Mouse (Mus musculus) liver, embryonic 14.5 days (tissue): ENCODE results near the gene Mon1a. TPM values are rescaled to one million over a fixed set of nuclear protein-coding genes. Genes with fewer than 3 reads are reported as not detected.

Source experiments
- ATAC-seq: fragments of 200-750 bp; cut with Nextera tagmentation; 2 replicates; pipeline ENCODE4 v1.8.0; 2017; ENCODE audit warnings: moderate number of reproducible peaks, mild to moderate bottlenecking, moderate library complexity; ENCODE audit not compliant: insufficient read depth
- DNase-seq, 3 experiments: peaks; one replicate each; pipeline ENCODE4 v3.0.0-alpha.2; 2012 to 2013; ENCODE audit warnings: low read depth in 3 of 3, low spot score in 3 of 3
- H3K27ac ChIP-seq: fragments of 300-500 bp; sonication (generic); 2 replicates; pipeline ENCODE4 v1.5.1; 2014; ENCODE audit warnings: moderate library complexity, mild to moderate bottlenecking, control low read depth, inconsistent platforms
- H3K27me3 ChIP-seq: fragments of 300-500 bp; sonication (generic); 2 replicates; pipeline ENCODE4 v1.6.1; 2014; ENCODE audit warnings: mild to moderate bottlenecking, low read length, moderate library complexity; ENCODE audit not compliant: control insufficient read depth, insufficient read depth
- H3K36me3 ChIP-seq: fragments of 300-500 bp; sonication (generic); replicated peaks from 2 replicates; pipeline ENCODE4 v1.6.1; 2014; ENCODE audit warnings: low read depth; ENCODE audit not compliant: control insufficient read depth, insufficient read depth
- H3K4me1 ChIP-seq, 2 experiments: fragments of 200-500 bp in 1 of 2; fragments of 300-500 bp in 1 of 2; sonication (generic) in 1 of 2; replicated peaks; 2 replicates each; pipeline ENCODE4 v1.6.1; 2012 to 2014; ENCODE audit warnings: antibody characterized with exemption in 1 of 2, inconsistent platforms in 1 of 2, low read length in 1 of 2; ENCODE audit not compliant: control insufficient read depth in 2 of 2, insufficient read depth in 2 of 2
- H3K4me2 ChIP-seq: fragments of 300-500 bp; sonication (generic); 2 replicates; pipeline ENCODE4 v1.6.1; 2014; ENCODE audit warnings: low read depth, mild to moderate bottlenecking, control low read depth, moderate library complexity
- H3K4me3 ChIP-seq, 2 experiments: fragments of 200-500 bp in 1 of 2; fragments of 300-500 bp in 1 of 2; sonication (generic) in 1 of 2; 2 replicates each; pipeline ENCODE4 v1.5.1; 2012 to 2014; ENCODE audit warnings: low read depth in 2 of 2, low read length in 2 of 2, mild to moderate bottlenecking in 2 of 2, control low read depth in 1 of 2, inconsistent platforms in 1 of 2, moderate library complexity in 1 of 2; ENCODE audit not compliant: insufficient read depth in 1 of 2
- H3K9ac ChIP-seq: fragments of 300-500 bp; sonication (generic); replicated peaks from 2 replicates; pipeline ENCODE4 v1.6.1; 2014; ENCODE audit warnings: mild to moderate bottlenecking, control low read depth, moderate library complexity
- H3K9me3 ChIP-seq: fragments of 300-500 bp; sonication (generic); 2 replicates; pipeline ENCODE4 v1.6.1; 2016; ENCODE audit warnings: low read length, mixed read lengths; ENCODE audit not compliant: control insufficient read depth
- CTCF ChIP-seq: IDR thresholded peaks from 2 replicates; pipeline ENCODE4 v1.5.1; 2016; ENCODE audit warnings: antibody characterized with exemption, low read depth, control low read depth
- EP300 ChIP-seq: IDR thresholded peaks from 2 replicates; pipeline ENCODE4 v1.6.1; 2016; ENCODE audit warnings: antibody characterized with exemption, low read depth
- WGBS: fragments of 180-500 bp; shearing (Covaris S2); extraction: QIAGEN DNeasy Blood & Tissue Kit; methylation state at CpG from one replicate; pipeline ENCODE4 v1.1.7; 2014; ENCODE audit not compliant: insufficient replicate concordance; 5-methylcytosine and 5-hydroxymethylcytosine counted together
- polyA plus RNA-seq, 2 experiments: library from polyadenylated mRNA; depleted of rRNA in 1 of 2; stranded (reverse) in 1 of 2; unstranded in 1 of 2; fragments of >200 nt; fragmentation: Nextera tagmentation in 1 of 2; extraction: Ambion mirVana in 1 of 2; gene quantifications; 2 replicates each; pipeline versions ENCODE4 v1.2.1 to v1.2.3; 2012 to 2014

The Mon1a gene
- polyA plus RNA-seq, 2 experiments, result 3.8 to 4.0 TPM

DNA sequence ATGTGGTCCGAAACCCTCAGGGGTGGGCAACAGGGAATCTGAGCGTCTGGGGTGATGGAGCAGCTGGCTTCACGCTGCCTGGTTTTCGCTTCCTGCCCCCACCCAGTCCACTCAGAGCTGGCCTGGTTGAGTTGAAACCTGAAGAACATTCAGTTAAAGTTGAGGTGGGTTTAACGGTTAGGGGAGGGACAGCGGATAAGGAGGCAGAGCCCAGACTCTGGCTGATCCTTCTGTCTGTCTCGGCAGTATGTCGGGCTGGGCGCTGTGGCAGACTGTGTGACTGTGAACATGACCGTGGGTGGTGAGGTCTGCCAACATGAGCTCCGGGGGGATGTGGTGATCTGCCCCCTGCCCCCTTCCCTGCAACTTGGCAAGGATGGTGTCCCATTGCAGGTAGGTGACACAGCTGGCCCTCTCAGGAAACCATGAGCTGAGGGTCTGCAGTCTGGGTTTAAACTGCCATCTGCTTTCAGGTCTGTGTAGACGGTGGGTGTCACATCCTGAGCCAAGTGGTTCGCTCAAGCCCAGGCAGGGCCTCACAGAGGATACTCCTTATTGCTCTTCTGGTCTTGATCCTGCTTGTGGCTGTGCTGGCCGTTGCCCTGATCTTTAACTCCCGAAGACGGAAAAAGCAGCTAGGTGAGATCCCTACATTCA is 26.9 kb downstream of the Mon1a start:
- 65% methylated on average over 16 of the region's 16 CpGs for WGBS
- Histone ChIP-seq H3K9me3 (no peaks in the 10 kb centered on the region), H3K4me3 (no peak overlapping the region), H3K4me1 (no peaks in the 10 kb centered on the region), H3K27me3 (no peaks in the 10 kb centered on the region), H3K9ac (no peak overlapping the region), H3K27ac (no peak overlapping the region), H3K4me2 (no peak overlapping the region), H3K36me3 (no peaks in the 10 kb centered on the region)
- no peak for ATAC-seq
- no peak for TF ChIP-seq CTCF
- TF ChIP-seq EP300, result no peak
- DNase-seq, result no peak

DNA sequence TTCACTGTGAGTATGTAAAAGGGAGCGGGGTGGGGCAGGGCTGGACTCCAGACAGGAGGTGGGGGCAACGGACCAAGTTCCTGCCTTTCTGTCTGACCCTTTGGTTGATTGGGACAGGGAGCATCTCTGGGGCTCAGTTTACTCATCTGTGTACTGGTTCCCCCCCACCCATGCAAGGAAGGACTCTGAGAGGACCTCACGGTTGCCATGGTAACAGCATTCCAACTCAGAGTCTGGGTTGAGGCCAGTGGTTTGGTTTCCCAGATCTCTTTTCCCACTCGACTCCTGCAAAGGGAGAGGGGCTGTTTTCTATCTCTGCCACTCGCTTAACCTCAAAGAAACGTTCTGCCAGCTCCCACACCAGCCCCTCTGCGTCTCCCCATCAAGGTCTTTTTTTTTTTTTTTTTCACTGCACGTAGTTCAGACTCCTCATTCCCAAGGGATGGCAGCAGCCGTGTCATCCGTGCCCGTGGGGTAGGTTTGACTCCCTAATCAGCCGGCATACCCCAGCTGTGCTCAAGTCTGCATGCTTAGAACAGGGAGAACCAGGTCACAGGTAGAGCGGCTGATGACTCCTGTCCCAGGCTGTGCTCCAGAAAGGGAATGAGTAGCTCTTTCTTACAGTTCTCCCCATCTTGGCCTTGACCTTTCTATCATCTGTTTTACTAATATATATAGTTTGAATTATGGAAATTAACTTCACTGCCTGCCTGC is 30.1 kb downstream of the Mon1a start:
- H3K27ac ChIP-seq, result no peak overlapping the region
- DNase-seq, result no peak
- WGBS, result 43% methylated on average over 13 of the region's 13 CpGs
- no peaks in the 10 kb centered on the region for H3K27me3 ChIP-seq
- ATAC-seq, result no peak
- no peaks in the 10 kb centered on the region for H3K36me3 ChIP-seq
- no peaks in the 10 kb centered on the region for H3K9me3 ChIP-seq
- H3K4me2 ChIP-seq, result no peak overlapping the region
- no peak for TF ChIP-seq CTCF
- no peak for TF ChIP-seq EP300
- H3K4me3 ChIP-seq, result no peak overlapping the region
- H3K4me1 ChIP-seq, result no peaks in the 10 kb centered on the region
- no peak overlapping the region for H3K9ac ChIP-seq

DNA sequence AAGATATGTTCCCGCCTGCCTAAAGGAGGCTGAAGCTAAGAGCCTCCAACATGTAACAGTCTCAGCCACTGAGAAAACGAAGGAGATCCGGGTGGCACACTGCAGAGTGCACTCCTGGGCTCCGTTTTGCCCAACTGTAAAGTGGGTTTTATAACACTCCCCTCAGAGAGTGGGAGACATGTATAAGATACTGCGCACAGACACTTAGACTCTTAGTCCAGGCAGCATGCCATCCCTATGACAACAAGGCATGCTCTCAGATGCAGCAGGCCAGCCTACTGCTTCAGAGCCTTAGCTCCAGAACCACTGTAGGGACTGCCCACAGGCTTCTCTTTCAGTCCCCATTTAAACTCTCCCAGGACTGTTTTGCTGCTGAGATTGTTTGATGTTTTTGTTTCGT is 30.9 kb downstream of the Mon1a start:
- ATAC-seq, result no peak
- H3K9me3 ChIP-seq, result no peaks in the 10 kb centered on the region
- no peak overlapping the region for H3K27ac ChIP-seq
- no peak for DNase-seq
- no peaks in the 10 kb centered on the region for H3K36me3 ChIP-seq
- no peaks in the 10 kb centered on the region for H3K4me1 ChIP-seq
- no peaks in the 10 kb centered on the region for H3K27me3 ChIP-seq
- TF ChIP-seq EP300 (no peak), CTCF (no peak)
- no peak overlapping the region for H3K4me3 ChIP-seq
- no peak overlapping the region for H3K9ac ChIP-seq
- H3K4me2 ChIP-seq, result no peak overlapping the region
- WGBS, result 45% methylated on average over 6 of the region's 6 CpGs

DNA sequence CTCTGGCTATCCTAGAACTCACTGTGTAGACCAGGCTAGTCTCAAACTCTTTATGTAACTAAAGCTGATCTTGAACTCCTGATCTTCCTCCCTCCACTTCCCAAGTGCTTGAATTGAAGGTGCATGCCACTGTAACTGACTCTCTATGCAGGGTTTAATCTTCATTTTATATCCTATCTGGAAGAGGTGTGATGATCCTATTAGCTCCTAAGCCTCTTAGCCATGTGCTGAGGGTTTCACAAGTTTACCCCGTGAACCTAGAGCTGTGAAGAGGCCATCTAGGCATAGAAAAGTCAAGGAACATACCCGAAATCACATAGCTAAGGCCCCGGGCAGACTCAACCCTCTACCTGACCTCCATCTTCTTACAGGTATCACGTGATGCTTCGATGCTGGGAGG is 31.5 kb downstream of the Mon1a start:
- no peak for TF ChIP-seq CTCF
- no peak for TF ChIP-seq EP300
- Histone ChIP-seq H3K9ac (no peak overlapping the region), H3K27ac (no peak overlapping the region), H3K9me3 (no peaks in the 10 kb centered on the region), H3K4me1 (peaks cover 0 to 4% of the 10 kb centered on the region in 2 experiments; a peak in 1 of 4 replicates), H3K36me3 (no peaks in the 10 kb centered on the region), H3K4me3 (no peak overlapping the region), H3K27me3 (no peaks in the 10 kb centered on the region), H3K4me2 (no peak overlapping the region)
- DNase-seq (no peak), ATAC-seq (no peak)
- 58% methylated on average over 5 of the region's 5 CpGs for WGBS

DNA sequence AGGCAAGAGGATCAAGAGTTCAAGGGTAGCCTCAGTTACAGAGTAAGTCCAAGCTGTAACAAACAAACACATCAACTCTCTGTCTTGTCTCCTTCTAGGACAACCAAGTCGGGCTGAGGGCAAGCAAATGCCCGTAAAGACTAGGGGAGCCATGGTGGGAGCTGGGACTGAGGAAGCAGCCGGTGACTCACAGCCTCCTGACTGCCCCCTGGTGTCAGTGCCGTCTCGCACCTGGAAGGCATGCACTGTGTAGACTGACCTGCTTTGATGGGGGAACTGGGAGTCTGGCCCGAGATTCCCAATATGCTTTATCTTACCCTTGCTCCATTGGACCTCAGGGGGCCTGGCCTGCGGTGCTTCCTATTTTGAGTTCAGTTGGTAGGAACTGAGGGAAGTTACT is 35.1 kb downstream of the Mon1a start:
- H3K27ac ChIP-seq, result no peak overlapping the region
- H3K9ac ChIP-seq, result no peak overlapping the region
- no peak for TF ChIP-seq EP300
- peak; percentile 84 for TF ChIP-seq CTCF
- ATAC-seq (no peak), DNase-seq (no peak)
- peaks cover 0 to 5% of the 10 kb centered on the region in 2 experiments; a peak in 1 of 4 replicates for H3K4me1 ChIP-seq
- H3K36me3 ChIP-seq, result no peaks in the 10 kb centered on the region
- 23% methylated on average over 7 of the region's 7 CpGs for WGBS
- no peaks in the 10 kb centered on the region for H3K9me3 ChIP-seq
- no peaks in the 10 kb centered on the region for H3K27me3 ChIP-seq
- H3K4me3 ChIP-seq, result no peak overlapping the region
- no peak overlapping the region for H3K4me2 ChIP-seq
